Mouse (Mus musculus) G1E (cell line): ENCODE measurements around the gene Klrg2. TPM values are rescaled to one million over a fixed set of nuclear protein-coding genes. Genes with fewer than 3 reads are reported as not detected.

Experiments
- ATAC-seq: 2 replicates; pipeline ENCODE4 v1.8.0; 2016; ENCODE audit warnings: mild to moderate bottlenecking; ENCODE audit not compliant: insufficient number of reproducible peaks, poor library complexity, low FRiP score, severe bottlenecking; ENCODE audit errors: extremely low read depth
- DNase-seq: peaks from one replicate; pipeline ENCODE4 v3.0.0; 2012; ENCODE audit warnings: low spot score
- H3K27me3 ChIP-seq: 2 replicates; pipeline ENCODE4 v1.6.1; 2012; ENCODE audit warnings: mild to moderate bottlenecking, low read length, inconsistent platforms; ENCODE audit not compliant: insufficient read depth
- H3K36me3 ChIP-seq: replicated peaks from 2 replicates; pipeline ENCODE3; 2012; ENCODE audit warnings: mild to moderate bottlenecking, inconsistent platforms
- H3K4me1 ChIP-seq: 2 replicates; pipeline ENCODE4 v1.6.1; 2012; ENCODE audit warnings: low read depth, low read length, inconsistent platforms, mixed read lengths; ENCODE audit not compliant: insufficient read depth
- H3K4me3 ChIP-seq: 2 replicates; pipeline ENCODE4 v1.5.1; 2012; ENCODE audit warnings: low read depth, mild to moderate bottlenecking, inconsistent platforms, low read length, moderate library complexity, mixed read lengths
- H3K9me3 ChIP-seq: replicated peaks from 2 replicates; pipeline ENCODE4 v1.6.1; 2012; ENCODE audit warnings: inconsistent platforms
- CTCF ChIP-seq: IDR thresholded peaks from 2 replicates; pipeline ENCODE4 v1.5.1; 2012; ENCODE audit warnings: low read depth, low read length, inconsistent platforms, mixed read lengths
- GATA1 ChIP-seq: IDR thresholded peaks from 2 replicates; pipeline ENCODE4 v1.6.1; 2012; ENCODE audit warnings: borderline replicate concordance, low read length, inconsistent platforms, mixed read lengths
- GATA2 ChIP-seq: IDR thresholded peaks from 2 replicates; pipeline ENCODE4 v1.6.1; 2012; ENCODE audit warnings: low read depth, low read length, inconsistent platforms, borderline replicate concordance
- POLR2AphosphoS5 ChIP-seq: IDR thresholded peaks from 2 replicates; pipeline ENCODE4 v1.6.1; 2012; ENCODE audit warnings: low read depth, low read length, inconsistent platforms; ENCODE audit not compliant: insufficient replicate concordance
- TAL1 ChIP-seq: conservative IDR thresholded peaks from 2 replicates; pipeline ENCODE4 v1.6.1; 2012; ENCODE audit warnings: low read depth, low read length, inconsistent platforms, mixed read lengths
- polyA plus RNA-seq: library from polyadenylated mRNA; stranded (reverse); fragments of >175 nt; gene quantifications from 2 replicates; pipeline ENCODE4 v1.2.3, GENCODE M21; 2012
- total RNA-seq, 2 experiments: library from RNA; stranded (forward) in 1 of 2; stranded (reverse) in 1 of 2; fragments of 200-1000 nt in 1 of 2; fragments of >200 nt in 1 of 2; fragmentation: Nextera tagmentation in 1 of 2; gene quantifications; 2 replicates each; pipeline ENCODE4 v1.2.3; 2014 to 2017

The Klrg2 gene
- total and polyA plus RNA-seq, 3 experiments, result 0.01 to 0.05 TPM; not detected in 1

- ATAC-seq, result no peak
Observed at GRCm38 (mm10) chr6:38622406-38622805, 14.6 kb downstream of the Klrg2 start.

GRCm38 (mm10) chr6:38609892-38610291, 27.1 kb downstream of the Klrg2 start:
- no peak overlapping the region for H3K4me3 ChIP-seq
- ATAC-seq (no peak), DNase-seq (no peak)
- H3K4me1 ChIP-seq, result no peaks in the 10 kb centered on the region
- peaks cover 76% of the 10 kb centered on the region for H3K36me3 ChIP-seq
- no peaks in the 10 kb centered on the region for H3K27me3 ChIP-seq
- TF ChIP-seq GATA1 (no peak), CTCF (no peak), POLR2AphosphoS5 (no peak), GATA2 (no peak), TAL1 (no peak)
- no peaks in the 10 kb centered on the region for H3K9me3 ChIP-seq

More at GRCm38 (mm10) chr6:38622406-38622805, 14.6 kb downstream of the Klrg2 start:
- H3K9me3 ChIP-seq, result peaks cover 11% of the 10 kb centered on the region
- H3K4me3 ChIP-seq, result no peak overlapping the region
- DNase-seq, result no peak
- H3K27me3 ChIP-seq, result no peaks in the 10 kb centered on the region
- TF ChIP-seq POLR2AphosphoS5 (no peak), TAL1 (no peak), GATA2 (no peak), CTCF (no peak), GATA1 (no peak)
- peaks cover 88% of the 10 kb centered on the region for H3K36me3 ChIP-seq
- H3K4me1 ChIP-seq, result peaks cover 15% of the 10 kb centered on the region; the same call in 1 of the 2 replicates

DNA sequence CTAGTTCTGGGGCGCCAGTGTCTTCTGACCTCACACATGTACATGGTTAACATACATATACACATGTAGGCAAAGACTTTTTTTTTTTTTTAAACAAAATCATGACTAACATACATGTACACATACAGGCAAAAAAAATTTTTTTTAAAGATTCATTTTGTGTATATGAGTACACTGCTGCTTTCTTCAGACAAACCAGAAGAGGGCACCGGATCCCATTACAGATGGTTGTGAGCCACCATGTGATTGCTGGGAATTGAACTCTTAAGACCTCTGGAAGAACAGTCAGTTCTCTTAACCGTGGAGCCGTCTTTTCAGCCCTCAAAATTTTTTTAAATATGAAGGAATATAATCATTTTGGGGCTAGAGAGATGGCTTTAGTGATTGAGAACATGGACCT, 39.6 kb downstream of the Klrg2 start:
- no peak for TF ChIP-seq GATA1
- TF ChIP-seq GATA2, result no peak
- TF ChIP-seq CTCF, result no peak
- TF ChIP-seq TAL1, result no peak
- no peak for TF ChIP-seq POLR2AphosphoS5
- H3K36me3 ChIP-seq, result peaks cover 81% of the 10 kb centered on the region
- DNase-seq (no peak), ATAC-seq (no peak)
- no peak overlapping the region for H3K4me3 ChIP-seq
- H3K4me1 ChIP-seq, result no peaks in the 10 kb centered on the region
- no peaks in the 10 kb centered on the region for H3K9me3 ChIP-seq
- no peaks in the 10 kb centered on the region for H3K27me3 ChIP-seq

GRCm38 (mm10) chr6:38581711-38582110, 55.3 kb downstream of the Klrg2 start:
- no peaks in the 10 kb centered on the region for H3K4me1 ChIP-seq
- no peak for TF ChIP-seq CTCF
- no peak for TF ChIP-seq GATA1
- no peak for TF ChIP-seq POLR2AphosphoS5
- TF ChIP-seq TAL1, result no peak
- TF ChIP-seq GATA2, result no peak
- no peaks in the 10 kb centered on the region for H3K9me3 ChIP-seq
- H3K36me3 ChIP-seq, result peaks cover 78% of the 10 kb centered on the region
- DNase-seq (no peak), ATAC-seq (no peak)
- H3K4me3 ChIP-seq, result no peak overlapping the region
- no peaks in the 10 kb centered on the region for H3K27me3 ChIP-seq

DNA sequence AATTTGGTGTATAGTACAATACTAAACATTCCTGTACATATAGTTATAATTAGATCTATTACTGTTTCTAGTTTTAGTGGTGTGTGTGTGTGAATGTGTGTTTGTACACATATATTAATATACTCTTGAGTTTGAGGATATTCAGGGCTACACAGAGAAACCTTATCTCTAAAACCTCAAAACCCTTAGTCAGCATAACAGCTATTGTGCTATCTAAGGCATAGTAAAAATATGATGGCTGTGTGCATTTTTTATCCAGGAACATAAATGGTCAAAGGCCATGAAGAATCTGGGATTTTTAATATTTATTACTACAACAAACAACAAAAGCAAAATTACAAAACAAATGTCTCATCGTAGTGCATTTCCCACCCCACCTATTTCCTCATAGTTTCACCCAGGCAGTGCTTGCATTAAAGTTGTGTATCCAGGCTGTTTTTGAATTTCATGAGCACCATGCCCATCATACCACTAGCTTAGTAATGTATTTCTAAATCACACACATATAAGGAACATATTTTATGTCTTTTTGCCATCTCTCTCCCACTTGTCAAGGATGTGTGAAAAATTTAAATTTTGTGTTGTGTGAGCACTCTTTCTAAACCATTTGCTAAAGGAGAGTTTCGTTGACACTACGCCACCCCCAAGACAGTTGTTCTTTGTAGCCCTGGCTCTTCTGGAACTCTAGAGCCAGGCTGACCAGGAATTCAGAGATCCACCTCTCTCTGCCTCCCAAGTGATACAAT, 56.8 kb downstream of the Klrg2 start:
- Histone ChIP-seq H3K9me3 (no peaks in the 10 kb centered on the region), H3K4me1 (no peaks in the 10 kb centered on the region), H3K27me3 (no peaks in the 10 kb centered on the region), H3K4me3 (no peak overlapping the region), H3K36me3 (peaks cover 73% of the 10 kb centered on the region)
- DNase-seq (no peak), ATAC-seq (no peak)
- no peak for TF ChIP-seq GATA1
- no peak for TF ChIP-seq GATA2
- no peak for TF ChIP-seq TAL1
- TF ChIP-seq CTCF, result no peak
- TF ChIP-seq POLR2AphosphoS5, result no peak

GRCm38 (mm10) chr6:38576096-38576495, 60.9 kb downstream of the Klrg2 start:
- Histone ChIP-seq H3K36me3 (peaks cover 72% of the 10 kb centered on the region), H3K9me3 (no peaks in the 10 kb centered on the region), H3K4me3 (no peak overlapping the region), H3K4me1 (no peaks in the 10 kb centered on the region; the same call in 1 of the 2 replicates), H3K27me3 (no peaks in the 10 kb centered on the region)
- DNase-seq (no peak), ATAC-seq (no peak)
- TF ChIP-seq TAL1, result no peak
- TF ChIP-seq GATA1, result no peak
- TF ChIP-seq CTCF, result no peak
- no peak for TF ChIP-seq POLR2AphosphoS5
- TF ChIP-seq GATA2, result no peak

Other genes with a start within 250 kb of the Klrg2 start
- gene Ubn2, start 203.3 kb downstream of the Klrg2 start, total RNA-seq (2014; fragmentation: Nextera tagmentation), result 108 and 124 TPM in 2 replicates
- 25.8 and 26.9 TPM in 2 replicates for gene Ubn2, start 203.3 kb downstream of the Klrg2 start, total RNA-seq (2017)
- 3.6 and 4.1 TPM in 2 replicates for gene Ubn2, start 203.3 kb downstream of the Klrg2 start, polyA plus RNA-seq
- gene Fmc1, start 103.7 kb downstream of the Klrg2 start, total RNA-seq (2014; fragmentation: Nextera tagmentation), result 6.4 and 16.7 TPM in 2 replicates
- 39.5 and 55.9 TPM in 2 replicates for gene Fmc1, start 103.7 kb downstream of the Klrg2 start, total RNA-seq (2017)
- gene Fmc1, start 103.7 kb downstream of the Klrg2 start, polyA plus RNA-seq, result 178 and 230 TPM in 2 replicates
- 374 and 400 TPM in 2 replicates for gene Luc7l2, start 85.9 kb downstream of the Klrg2 start, total RNA-seq (2014; fragmentation: Nextera tagmentation)
- 162 and 211 TPM in 2 replicates for gene Luc7l2, start 85.9 kb downstream of the Klrg2 start, total RNA-seq (2017)
- 75.8 and 80.7 TPM in 2 replicates for gene Luc7l2, start 85.9 kb downstream of the Klrg2 start, polyA plus RNA-seq
- gene Clec2l, start 25.8 kb upstream of the Klrg2 start, total RNA-seq (2014; fragmentation: Nextera tagmentation), result not detected in 2 replicates
- gene Clec2l, start 25.8 kb upstream of the Klrg2 start, total RNA-seq (2017), result not detected in 2 replicates
- gene Clec2l, start 25.8 kb upstream of the Klrg2 start, polyA plus RNA-seq, result not detected in 2 replicates
- gene Tbxas1, start 238.2 kb upstream of the Klrg2 start, total RNA-seq (2014; fragmentation: Nextera tagmentation), result 8.1 and 13.2 TPM in 2 replicates
- gene Tbxas1, start 238.2 kb upstream of the Klrg2 start, total RNA-seq (2017), result 3.2 and 3.5 TPM in 2 replicates
- gene Tbxas1, start 238.2 kb upstream of the Klrg2 start, polyA plus RNA-seq, result 1.2 TPM in 2 replicates
- 97.9 and 113 TPM in 2 replicates for gene Hipk2, start 238.9 kb upstream of the Klrg2 start, total RNA-seq (2014; fragmentation: Nextera tagmentation)
- 4.6 and 5.5 TPM in 2 replicates for gene Hipk2, start 238.9 kb upstream of the Klrg2 start, total RNA-seq (2017)
- 37.6 and 39.6 TPM in 2 replicates for gene Hipk2, start 238.9 kb upstream of the Klrg2 start, polyA plus RNA-seq